Mouse (Mus musculus) lung, adult 2 months (tissue): Measurements from ENCODE around the gene Zmynd11.

Source experiments
- CTCF ChIP-seq: fragments of 200-500 bp; IDR thresholded peaks from 2 replicates; pipeline ENCODE4 v1.5.1; 2011; ENCODE audit warnings: mild to moderate bottlenecking, low read length, control low read depth; ENCODE audit not compliant: insufficient read depth
- POLR2A ChIP-seq: fragments of 200-500 bp; IDR thresholded peaks from 2 replicates; pipeline ENCODE4 v1.6.1; 2011; ENCODE audit warnings: low read depth, mild to moderate bottlenecking, control low read depth, low read length, borderline replicate concordance; ENCODE audit errors: extremely low read depth

DNA sequence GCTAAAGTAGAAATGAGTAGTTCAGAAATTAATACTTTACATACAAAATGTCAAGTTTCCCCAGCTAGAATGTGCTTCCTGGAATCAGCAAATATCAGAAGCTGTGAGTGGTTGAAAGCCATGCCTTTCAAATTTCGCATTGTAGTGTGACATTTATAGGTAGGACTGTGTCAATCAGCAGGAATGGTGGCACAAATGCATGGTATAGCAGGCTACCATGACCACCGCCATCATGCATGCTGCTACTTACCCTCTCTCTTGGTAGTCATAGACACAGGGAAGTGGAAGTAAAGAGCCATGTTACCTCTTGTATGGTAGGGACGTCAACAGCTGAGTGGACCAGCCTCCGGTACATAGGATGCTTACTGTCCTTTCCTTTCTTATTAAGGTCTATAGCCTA, 67.8 kb downstream of the Zmynd11 start:
- TF ChIP-seq POLR2A (no peak), CTCF (no peak)
